Mouse (Mus musculus) neutrophil, adult 83 days (primary cell): ENCODE results near the gene Tmem200a. TPM values are rescaled to one million over a fixed set of nuclear protein-coding genes. Genes with fewer than 3 reads are reported as not detected.

Experiments used
- total RNA-seq, 2 experiments: library from RNA; stranded (reverse); gene quantifications; one replicate each; pipeline ENCODE4 v1.2.4; 2023

Gene Tmem200a
- not detected for total RNA-seq

GRCm38 (mm10) chr10:26078521-26079142 lies at the start of gene Tmem200a:
Gene Tmem200a, minus strand, starts transcription at chr10:26079052.

GRCm38 (mm10) chr10:26077671-26078481 lies 976 bp downstream of the Tmem200a start, which contains the start of gene Gm9767:
Gene Gm9767, plus strand, starts transcription at chr10:26078255.

Other genes with a start within 250 kb of the Tmem200a start
- gene Gm9767, start 797 bp downstream of the Tmem200a start, total RNA-seq: not detected
- gene Samd3, start 150.7 kb upstream of the Tmem200a start, total RNA-seq: not detected